Mouse (Mus musculus) monocyte, adult 5-6 weeks (primary cell): ENCODE measurements at regions not wholly inside any gene's neighbourhood (a gene's known extent, or its start where the extent isn't known, plus 50 kb on each side); places are given as distances from the start of the nearest gene placed in this dataset.

Experiments used
- ATAC-seq: fragments of 153-309, 156-312 bp; replicated peaks from 2 replicates; pipeline ENCODE4 v1.8.0; 2017; ENCODE audit warnings: mild to moderate bottlenecking; ENCODE audit not compliant: low TSS enrichment, insufficient number of reproducible peaks, severe bottlenecking, poor library complexity, low FRiP score

- ATAC-seq, result no peak
Observed at GRCm38 (mm10) chr10:46397089-46397488, 819.5 kb downstream of the Hace1 start.

GRCm38 (mm10) chr10:46403883-46404282 is 826.3 kb downstream of the Hace1 start:
- no peak for ATAC-seq
